Mouse (Mus musculus) MEL (cell line): ENCODE measurements around the gene Pkd1. TPM values are rescaled to one million over a fixed set of nuclear protein-coding genes. Genes with fewer than 3 reads are reported as not detected.

Source experiments
- DNase-seq: peaks from one replicate; pipeline ENCODE4 v3.0.0; 2011; ENCODE audit warnings: low read depth, low spot score
- H3K27ac ChIP-seq: 2 replicates; pipeline ENCODE4 v1.5.1; 2012; ENCODE audit warnings: low read depth, mild to moderate bottlenecking, control low read depth, low read length, moderate library complexity; ENCODE audit not compliant: control insufficient read depth
- H3K27me3 ChIP-seq, 2 experiments: fragments of 150-350 bp in 1 of 2; sonication (generic) in 1 of 2; 2 replicates each; pipeline ENCODE4 v1.6.1; 2012; ENCODE audit warnings: low read length in 2 of 2, mild to moderate bottlenecking in 2 of 2, improper control_type of control experiment in 1 of 2, moderate library complexity in 1 of 2; ENCODE audit not compliant: insufficient read depth in 2 of 2, control insufficient read depth in 1 of 2
- H3K36me3 ChIP-seq, 2 experiments: 2 replicates each; pipeline ENCODE4 v1.6.1; 2012 to 2014; ENCODE audit warnings: low read length in 2 of 2, improper control_type of control experiment in 1 of 2, inconsistent platforms in 1 of 2, mild to moderate bottlenecking in 1 of 2; ENCODE audit not compliant: insufficient read depth in 2 of 2, control insufficient read depth in 1 of 2
- H3K4me1 ChIP-seq, 2 experiments: fragments of 150-350 bp in 1 of 2; sonication (generic) in 1 of 2; 2 replicates each; pipeline ENCODE4 v1.6.1; 2012; ENCODE audit warnings: low read length in 2 of 2, improper control_type of control experiment in 1 of 2, mild to moderate bottlenecking in 1 of 2; ENCODE audit not compliant: insufficient read depth in 2 of 2, control insufficient read depth in 1 of 2
- H3K4me3 ChIP-seq, 2 experiments: fragments of 150-350 bp in 1 of 2; sonication (generic) in 1 of 2; 2 replicates each; pipeline ENCODE4 v1.5.1; 2012; ENCODE audit warnings: low read depth in 2 of 2, low read length in 2 of 2, mild to moderate bottlenecking in 2 of 2, moderate library complexity in 2 of 2, control low read depth in 1 of 2, improper control_type of control experiment in 1 of 2; ENCODE audit not compliant: control insufficient read depth in 1 of 2, insufficient read depth in 1 of 2
- H3K79me2 ChIP-seq: 2 replicates; pipeline ENCODE4 v1.6.1; 2012; ENCODE audit warnings: mild to moderate bottlenecking, low read length, moderate library complexity; ENCODE audit not compliant: control insufficient read depth, poor library complexity, insufficient read depth
- H3K9ac ChIP-seq: 2 replicates; pipeline ENCODE4 v1.6.1; 2012; ENCODE audit warnings: low read depth, mild to moderate bottlenecking, control low read depth, low read length, moderate library complexity; ENCODE audit not compliant: control insufficient read depth, poor library complexity, severe bottlenecking
- H3K9me3 ChIP-seq: fragments of 150-350 bp; sonication (generic); replicated peaks from 2 replicates; pipeline ENCODE4 v1.6.1; 2012; ENCODE audit warnings: mild to moderate bottlenecking, low read length, improper control_type of control experiment, moderate library complexity; ENCODE audit not compliant: insufficient read depth
- BHLHE40 ChIP-seq: IDR thresholded peaks from 2 replicates; pipeline ENCODE4 v1.6.1; 2012; ENCODE audit warnings: low read depth, mild to moderate bottlenecking, inconsistent platforms, low read length, improper control_type of control experiment, borderline replicate concordance
- CHD1 ChIP-seq: IDR thresholded peaks from 2 replicates; pipeline ENCODE4 v1.6.1; 2012; ENCODE audit warnings: low read depth, mild to moderate bottlenecking, inconsistent platforms, low read length, improper control_type of control experiment
- CTCF ChIP-seq, 3 experiments: IDR thresholded peaks in 2 of 3; conservative IDR thresholded peaks in 1 of 3; 2 replicates each; pipeline ENCODE4 v1.5.1; 2011 to 2012; ENCODE audit warnings: low read length in 3 of 3, low read depth in 2 of 3, mild to moderate bottlenecking in 2 of 3, improper control_type of control experiment in 1 of 3, inconsistent platforms in 1 of 3, mixed read lengths in 1 of 3, moderate library complexity in 1 of 3; ENCODE audit not compliant: control insufficient read depth in 1 of 3, insufficient read depth in 1 of 3, poor library complexity in 1 of 3, severe bottlenecking in 1 of 3
- JUND ChIP-seq: IDR thresholded peaks from 2 replicates; pipeline ENCODE4 v1.6.1; 2011; ENCODE audit warnings: low read depth, mild to moderate bottlenecking, improper control_type of control experiment, low read length
- KAT2A ChIP-seq: conservative IDR thresholded peaks from 2 replicates; pipeline ENCODE4 v1.6.1; 2012; ENCODE audit warnings: low read depth, low read length, improper control_type of control experiment, inconsistent platforms
- MAFK ChIP-seq: IDR thresholded peaks from 2 replicates; pipeline ENCODE4 v1.6.1; 2011; ENCODE audit warnings: low read depth, mild to moderate bottlenecking, low read length, improper control_type of control experiment, borderline replicate concordance
- MAX ChIP-seq: IDR thresholded peaks from 2 replicates; pipeline ENCODE4 v1.6.1; 2011; ENCODE audit warnings: low read length, improper control_type of control experiment
- MAZ ChIP-seq: IDR thresholded peaks from 2 replicates; pipeline ENCODE4 v1.6.1; 2012; ENCODE audit warnings: low read depth, mild to moderate bottlenecking, inconsistent platforms, low read length, improper control_type of control experiment
- MYC ChIP-seq: IDR thresholded peaks from 2 replicates; pipeline ENCODE4 v1.6.1; 2011; ENCODE audit warnings: low read depth, mild to moderate bottlenecking, low read length, improper control_type of control experiment, moderate library complexity
- NELFE ChIP-seq: IDR thresholded peaks from 2 replicates; pipeline ENCODE4 v1.6.1; 2011; ENCODE audit warnings: low read depth, low read length, improper control_type of control experiment
- POLR2AphosphoS2 ChIP-seq: IDR thresholded peaks from 2 replicates; pipeline ENCODE4 v1.6.1; 2011; ENCODE audit warnings: low read length, improper control_type of control experiment
- RAD21 ChIP-seq: IDR thresholded peaks from 2 replicates; pipeline ENCODE4 v1.6.1; 2011; ENCODE audit warnings: mild to moderate bottlenecking, low read depth, low read length, improper control_type of control experiment
- RCOR1 ChIP-seq: IDR thresholded peaks from 2 replicates; pipeline ENCODE4 v1.6.1; 2012; ENCODE audit warnings: low read depth, mild to moderate bottlenecking, inconsistent platforms, low read length, improper control_type of control experiment
- TCF12 ChIP-seq: IDR thresholded peaks from 2 replicates; pipeline ENCODE4 v1.6.1; 2014; ENCODE audit warnings: low read depth, mild to moderate bottlenecking, inconsistent platforms, low read length, improper control_type of control experiment, moderate library complexity
- USF1 ChIP-seq: IDR thresholded peaks from 2 replicates; pipeline ENCODE4 v1.6.1; 2014; ENCODE audit warnings: low read depth, mild to moderate bottlenecking, inconsistent platforms, low read length, improper control_type of control experiment, moderate library complexity
- ZMIZ1 ChIP-seq: IDR thresholded peaks from 2 replicates; pipeline ENCODE4 v1.6.1; 2012; ENCODE audit warnings: low read depth, mild to moderate bottlenecking, inconsistent platforms, low read length, improper control_type of control experiment, moderate library complexity
- polyA plus RNA-seq, 2 experiments: library from polyadenylated mRNA; stranded (reverse) in 1 of 2; unstranded in 1 of 2; fragments of >175 nt in 1 of 2; fragments of >200 nt in 1 of 2; gene quantifications; 2 replicates each; pipeline versions ENCODE4 v1.2.1 to v1.2.4; 2012; ENCODE audit warnings: low replicate concordance in 2 of 2, low read depth in 1 of 2; ENCODE audit not compliant: insufficient read length in 2 of 2, insufficient read depth in 1 of 2, missing spikeins in 1 of 2
- total RNA-seq: library from RNA; depleted of rRNA; stranded (reverse); fragments of 300-350 nt; gene quantifications from 2 replicates; pipeline ENCODE4 v1.2.3, GENCODE M21; 2012

The Pkd1 gene
- total and polyA plus RNA-seq, 3 experiments = 10.6 to 10.7 TPM; not detected in 1

DNA sequence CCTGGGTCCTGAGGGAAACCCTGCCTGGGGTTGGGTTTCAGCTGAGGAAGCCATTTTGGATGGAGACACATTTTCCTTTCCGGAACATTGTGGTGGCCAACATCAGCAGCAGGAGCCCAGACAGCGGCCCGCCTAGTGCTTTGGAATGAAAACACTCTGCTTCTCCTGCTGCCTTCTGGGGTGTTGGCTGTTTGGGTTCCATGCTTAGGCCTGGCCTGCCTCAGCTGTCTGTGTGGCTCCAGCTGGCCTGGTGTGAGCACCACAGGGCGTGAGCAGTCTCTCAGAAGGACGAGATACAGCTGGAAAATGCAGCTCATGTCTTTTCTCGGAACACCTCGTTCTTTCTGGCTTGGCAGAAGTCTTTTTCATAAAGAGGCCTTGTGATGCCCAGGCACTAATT, 7.5 kb downstream of the Pkd1 start:
- Histone ChIP-seq H3K79me2 (no peaks in the 10 kb centered on the region; the same call in 1 of the 2 replicates), H3K4me3 (no peak overlapping the region), H3K4me1 (peaks cover 3 to 16% of the 10 kb centered on the region in 2 experiments; a peak in 3 of 4 replicates), H3K27ac (no peak overlapping the region), H3K36me3 (peaks cover 0 to 13% of the 10 kb centered on the region in 2 experiments; a peak in 2 of 4 replicates), H3K9me3 (no peaks in the 10 kb centered on the region), H3K27me3 (no peaks in the 10 kb centered on the region), H3K9ac (no peak overlapping the region)
- TF ChIP-seq MAZ (no peak), ZMIZ1 (no peak), POLR2AphosphoS2 (no peak), MAX (no peak), NELFE (no peak), CTCF (IDR thresholded peaks at IDR 0.05 in 2 of 3, conservative IDR thresholded peaks at IDR 0.05 in 1 of 3; ENCODE audit: control insufficient read depth in 1 of 3, insufficient read depth in 1 of 3, low read depth in 2 of 3, low read length in 3 of 3, poor library complexity in 1 of 3, severe bottlenecking in 1 of 3) (no peak), RAD21 (no peak), KAT2A (no peak), TCF12 (no peak), BHLHE40 (no peak), JUND (no peak), MAFK (no peak), CHD1 (no peak), MYC (no peak)
- no peak for DNase-seq

DNA sequence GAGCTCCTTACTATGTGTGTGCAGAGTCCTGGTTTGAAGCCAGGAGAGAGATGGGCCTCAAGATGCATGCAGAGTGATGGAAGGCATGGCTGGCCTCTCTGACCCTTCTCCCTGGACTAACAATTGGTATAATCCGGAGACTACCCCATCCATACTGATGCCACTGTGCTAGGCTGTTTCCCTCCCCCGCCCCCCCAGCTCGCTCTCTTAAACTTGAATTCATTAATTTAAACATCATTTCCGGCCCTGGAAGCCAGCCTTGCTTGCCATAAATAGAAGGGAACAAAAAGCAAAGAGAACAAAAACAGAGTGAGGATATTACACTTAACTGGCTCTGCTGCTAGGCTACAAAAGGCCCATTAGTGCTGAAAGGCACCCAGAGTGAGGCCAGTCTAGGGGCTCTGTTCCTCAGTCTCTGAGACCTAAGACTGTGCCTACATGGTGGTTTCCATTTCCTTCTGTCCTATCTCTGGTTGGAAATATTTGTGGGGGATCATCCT, 9.0 kb downstream of the Pkd1 start:
- Histone ChIP-seq H3K79me2 (no peaks in the 10 kb centered on the region), H3K27me3 (no peaks in the 10 kb centered on the region), H3K9me3 (no peaks in the 10 kb centered on the region), H3K9ac (no peak overlapping the region), H3K4me3 (no peak overlapping the region), H3K36me3 (peaks cover 0 to 13% of the 10 kb centered on the region in 2 experiments; a peak in 2 of 4 replicates), H3K27ac (no peak overlapping the region), H3K4me1 (peaks cover 3 to 16% of the 10 kb centered on the region in 2 experiments; a peak in 3 of 4 replicates)
- TF ChIP-seq USF1 (no peak), JUND (no peak), RCOR1 (no peak), CHD1 (no peak)
- no peak for DNase-seq
